Mouse (Mus musculus): Measurements from ENCODE around the gene Plekha3. TPM values are rescaled to one million over a fixed set of nuclear protein-coding genes. Genes with fewer than 3 reads are reported as not detected.

The Plekha3 gene
- polyA plus RNA-seq (2011; ENCODE audit: insufficient read depth, insufficient read length, low read depth, missing spikeins), result 33.6 and 38.0 TPM in 2 replicates

GRCm38 (mm10) chr2:76674725-76675427 is at the start of gene Plekha3:
Gene Plekha3, plus strand, starts transcription at chr2:76675281.
- Histone ChIP-seq H3K4me3 (ENCODE audit: low read depth, low read length) (peak within 1 kb of the TSS; percentile 98), H3K9me3 (replicated peaks; ENCODE audit: control insufficient read depth, insufficient read depth, low read length, poor library complexity, severe bottlenecking) (no peaks in the 10 kb centered on the region), H3K9ac (ENCODE audit: low read depth, poor library complexity, severe bottlenecking) (peak within 1 kb of the TSS; percentile 99), H3K27me3 (ENCODE audit: control insufficient read depth, insufficient read depth, low read length, poor library complexity, severe bottlenecking) (no peaks in the 10 kb centered on the region), H3K36me3 (ENCODE audit: control insufficient read depth, insufficient read depth, low read length, poor library complexity, severe bottlenecking) (peaks cover 3% of the 10 kb centered on the region; the same call in 1 of the 2 replicates), H3K4me1 (ENCODE audit: control insufficient read depth, insufficient read depth, low read length) (no peaks in the 10 kb centered on the region), H3K27ac (ENCODE audit: insufficient read depth, low read length) (peak within 1 kb of the TSS; percentile 30; the same call in 1 of the 2 replicates)
- no peak for TF ChIP-seq CTCF (IDR thresholded peaks at IDR 0.05; ENCODE audit: low read depth, low read length)
- TF ChIP-seq POLR2A (IDR thresholded peaks at IDR 0.05; ENCODE audit: insufficient read depth, low read length), result no peak
- TF ChIP-seq EP300 (IDR thresholded peaks at IDR 0.05; ENCODE audit: insufficient read depth, low read depth, low read length), result no peak

GRCm38 (mm10) chr2:76630293-76630692 is 44.8 kb upstream of the Plekha3 start:
- Histone ChIP-seq H3K27ac (ENCODE audit: insufficient read depth, low read length) (no peak overlapping the region), H3K9me3 (replicated peaks; ENCODE audit: control insufficient read depth, insufficient read depth, low read length, poor library complexity, severe bottlenecking) (peaks cover 12% of the 10 kb centered on the region), H3K36me3 (ENCODE audit: control insufficient read depth, insufficient read depth, low read length, poor library complexity, severe bottlenecking) (no peaks in the 10 kb centered on the region), H3K4me3 (ENCODE audit: low read depth, low read length) (no peak overlapping the region), H3K27me3 (ENCODE audit: control insufficient read depth, insufficient read depth, low read length, poor library complexity, severe bottlenecking) (no peaks in the 10 kb centered on the region), H3K9ac (ENCODE audit: low read depth, poor library complexity, severe bottlenecking) (no peak overlapping the region), H3K4me1 (ENCODE audit: control insufficient read depth, insufficient read depth, low read length) (no peaks in the 10 kb centered on the region)
- TF ChIP-seq CTCF (IDR thresholded peaks at IDR 0.05; ENCODE audit: low read depth, low read length) (no peak), POLR2A (IDR thresholded peaks at IDR 0.05; ENCODE audit: insufficient read depth, low read length) (no peak), EP300 (IDR thresholded peaks at IDR 0.05; ENCODE audit: insufficient read depth, low read depth, low read length) (no peak)

GRCm38 (mm10) chr2:76631600-76631999 is 43.5 kb upstream of the Plekha3 start:
- H3K36me3 ChIP-seq (ENCODE audit: control insufficient read depth, insufficient read depth, low read length, poor library complexity, severe bottlenecking), result peaks cover 3% of the 10 kb centered on the region; the same call in 1 of the 2 replicates
- no peaks in the 10 kb centered on the region for H3K4me1 ChIP-seq (ENCODE audit: control insufficient read depth, insufficient read depth, low read length)
- TF ChIP-seq CTCF (IDR thresholded peaks at IDR 0.05; ENCODE audit: low read depth, low read length) (no peak), EP300 (IDR thresholded peaks at IDR 0.05; ENCODE audit: insufficient read depth, low read depth, low read length) (no peak), POLR2A (IDR thresholded peaks at IDR 0.05; ENCODE audit: insufficient read depth, low read length) (no peak)
- no peaks in the 10 kb centered on the region for H3K27me3 ChIP-seq (ENCODE audit: control insufficient read depth, insufficient read depth, low read length, poor library complexity, severe bottlenecking)
- no peak overlapping the region for H3K27ac ChIP-seq (ENCODE audit: insufficient read depth, low read length)
- H3K9ac ChIP-seq (ENCODE audit: low read depth, poor library complexity, severe bottlenecking), result no peak overlapping the region
- no peak overlapping the region for H3K4me3 ChIP-seq (ENCODE audit: low read depth, low read length)
- H3K9me3 ChIP-seq (replicated peaks; ENCODE audit: control insufficient read depth, insufficient read depth, low read length, poor library complexity, severe bottlenecking), result peaks cover 4% of the 10 kb centered on the region; the same call in 1 of the 2 replicates

DNA sequence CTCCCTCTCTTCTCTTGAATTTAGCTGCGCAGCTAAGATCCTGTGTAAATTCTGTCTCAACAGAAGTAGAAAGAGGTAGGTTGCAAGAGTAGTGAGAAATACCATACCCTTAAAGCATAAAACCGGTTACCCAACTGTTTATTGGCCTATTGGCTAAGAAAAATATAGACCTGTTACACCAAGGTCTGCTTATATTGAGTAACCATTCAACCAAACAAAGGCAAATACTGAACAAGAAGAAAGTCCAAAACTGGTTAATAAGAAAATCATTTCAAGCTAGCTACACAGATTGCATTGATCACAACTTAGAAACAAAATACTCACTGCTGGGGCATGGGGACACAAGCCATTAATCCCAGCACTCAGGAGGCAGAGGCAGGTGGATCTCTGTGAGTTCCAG is 35.4 kb upstream of the Plekha3 start:
- Histone ChIP-seq H3K27me3 (ENCODE audit: control insufficient read depth, insufficient read depth, low read length, poor library complexity, severe bottlenecking) (no peaks in the 10 kb centered on the region), H3K27ac (ENCODE audit: insufficient read depth, low read length) (no peak overlapping the region), H3K4me3 (ENCODE audit: low read depth, low read length) (no peak overlapping the region), H3K4me1 (ENCODE audit: control insufficient read depth, insufficient read depth, low read length) (no peaks in the 10 kb centered on the region), H3K36me3 (ENCODE audit: control insufficient read depth, insufficient read depth, low read length, poor library complexity, severe bottlenecking) (peaks cover 3% of the 10 kb centered on the region; the same call in 1 of the 2 replicates), H3K9me3 (replicated peaks; ENCODE audit: control insufficient read depth, insufficient read depth, low read length, poor library complexity, severe bottlenecking) (no peaks in the 10 kb centered on the region), H3K9ac (ENCODE audit: low read depth, poor library complexity, severe bottlenecking) (no peak overlapping the region)
- TF ChIP-seq EP300 (IDR thresholded peaks at IDR 0.05; ENCODE audit: insufficient read depth, low read depth, low read length) (no peak), POLR2A (IDR thresholded peaks at IDR 0.05; ENCODE audit: insufficient read depth, low read length) (no peak), CTCF (IDR thresholded peaks at IDR 0.05; ENCODE audit: low read depth, low read length) (no peak)

- TF ChIP-seq POLR2A (IDR thresholded peaks at IDR 0.05; ENCODE audit: insufficient read depth, low read length), result no peak
- no peak for TF ChIP-seq CTCF (IDR thresholded peaks at IDR 0.05; ENCODE audit: low read depth, low read length)
- TF ChIP-seq EP300 (IDR thresholded peaks at IDR 0.05; ENCODE audit: insufficient read depth, low read depth, low read length), result no peak
- H3K9ac ChIP-seq (ENCODE audit: low read depth, poor library complexity, severe bottlenecking), result no peak overlapping the region
- no peaks in the 10 kb centered on the region for H3K36me3 ChIP-seq (ENCODE audit: control insufficient read depth, insufficient read depth, low read length, poor library complexity, severe bottlenecking)
- H3K27ac ChIP-seq (ENCODE audit: insufficient read depth, low read length), result no peak overlapping the region
- no peaks in the 10 kb centered on the region for H3K9me3 ChIP-seq (replicated peaks; ENCODE audit: control insufficient read depth, insufficient read depth, low read length, poor library complexity, severe bottlenecking)
- no peak overlapping the region for H3K4me3 ChIP-seq (ENCODE audit: low read depth, low read length)
- no peaks in the 10 kb centered on the region for H3K4me1 ChIP-seq (ENCODE audit: control insufficient read depth, insufficient read depth, low read length)
- no peaks in the 10 kb centered on the region for H3K27me3 ChIP-seq (ENCODE audit: control insufficient read depth, insufficient read depth, low read length, poor library complexity, severe bottlenecking)
Observed at GRCm38 (mm10) chr2:76643801-76644200, 31.3 kb upstream of the Plekha3 start.

GRCm38 (mm10) chr2:76647441-76647869 is 27.6 kb upstream of the Plekha3 start:
- no peak for TF ChIP-seq POLR2A (IDR thresholded peaks at IDR 0.05; ENCODE audit: insufficient read depth, low read length)
- TF ChIP-seq EP300 (IDR thresholded peaks at IDR 0.05; ENCODE audit: insufficient read depth, low read depth, low read length), result no peak
- TF ChIP-seq CTCF (IDR thresholded peaks at IDR 0.05; ENCODE audit: low read depth, low read length), result no peak
- Histone ChIP-seq H3K27ac (ENCODE audit: insufficient read depth, low read length) (no peak overlapping the region), H3K36me3 (ENCODE audit: control insufficient read depth, insufficient read depth, low read length, poor library complexity, severe bottlenecking) (no peaks in the 10 kb centered on the region), H3K9me3 (replicated peaks; ENCODE audit: control insufficient read depth, insufficient read depth, low read length, poor library complexity, severe bottlenecking) (no peaks in the 10 kb centered on the region), H3K9ac (ENCODE audit: low read depth, poor library complexity, severe bottlenecking) (peak overlapping the region; percentile 65), H3K27me3 (ENCODE audit: control insufficient read depth, insufficient read depth, low read length, poor library complexity, severe bottlenecking) (no peaks in the 10 kb centered on the region), H3K4me3 (ENCODE audit: low read depth, low read length) (peak overlapping the region; percentile 76), H3K4me1 (ENCODE audit: control insufficient read depth, insufficient read depth, low read length) (no peaks in the 10 kb centered on the region)
